Mouse (Mus musculus): ENCODE measurements around the gene Gm9803. TPM values are rescaled to one million over a fixed set of nuclear protein-coding genes. Genes with fewer than 3 reads are reported as not detected.

The Gm9803 gene
- polyA plus RNA-seq, 2 experiments, result 10.0 to 12.3 TPM

DNA sequence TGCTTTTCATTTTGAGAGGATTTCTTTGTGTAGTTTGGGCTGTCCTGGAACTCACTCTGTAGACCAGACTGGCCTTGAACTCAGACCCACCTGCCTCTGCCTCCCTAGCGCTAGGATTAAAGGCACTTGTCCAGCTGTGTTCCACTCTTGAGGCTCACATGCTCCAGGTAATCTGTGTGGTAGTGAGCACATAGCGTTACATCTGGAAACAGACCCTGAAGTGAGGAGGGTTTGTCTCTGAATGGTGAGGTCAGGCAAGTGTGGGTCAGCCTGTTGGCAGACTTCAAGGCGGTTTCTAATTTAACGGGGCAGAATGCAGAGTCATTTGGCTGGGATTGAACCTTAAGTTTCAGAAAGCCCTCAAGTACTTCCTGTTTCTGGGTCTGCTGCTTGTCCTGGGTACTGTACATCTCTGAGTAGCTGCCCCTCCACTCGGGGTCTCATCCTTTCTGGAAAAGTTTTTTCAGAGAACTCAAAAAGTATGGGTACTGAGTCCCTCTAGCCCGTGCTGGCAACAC lies 38.1 kb upstream of the Gm9803 start:
- 49% methylated on average over 6 of the region's 6 CpGs for WGBS (ENCODE audit: insufficient replicate concordance)
- no peaks in the 10 kb centered on the region for H3K27me3 ChIP-seq (ENCODE audit: control insufficient read depth, insufficient read depth, low read length)
- no peak overlapping the region for H3K27ac ChIP-seq
- no peak overlapping the region for H3K4me3 ChIP-seq (ENCODE audit: insufficient read depth in 1 of 2, low read depth in 2 of 2, low read length in 2 of 2)
- no peak overlapping the region for H3K9ac ChIP-seq (replicated peaks)
- DNase-seq (ENCODE audit: low read depth in 3 of 3, low spot score in 3 of 3) (no peak), ATAC-seq (ENCODE audit: insufficient read depth) (no peak)
- TF ChIP-seq CTCF (IDR thresholded peaks at IDR 0.05; ENCODE audit: low read depth) (no peak), EP300 (IDR thresholded peaks at IDR 0.05; ENCODE audit: low read depth) (no peak)
- H3K4me2 ChIP-seq (ENCODE audit: low read depth), result no peak overlapping the region
- H3K9me3 ChIP-seq (ENCODE audit: control insufficient read depth, low read length), result no peaks in the 10 kb centered on the region
- peaks cover 9 to 26% of the 10 kb centered on the region in 2 experiments for H3K4me1 ChIP-seq (replicated peaks; ENCODE audit: control insufficient read depth in 2 of 2, insufficient read depth in 2 of 2, low read length in 1 of 2)
- H3K36me3 ChIP-seq (replicated peaks; ENCODE audit: control insufficient read depth, insufficient read depth, low read depth), result no peaks in the 10 kb centered on the region

DNA sequence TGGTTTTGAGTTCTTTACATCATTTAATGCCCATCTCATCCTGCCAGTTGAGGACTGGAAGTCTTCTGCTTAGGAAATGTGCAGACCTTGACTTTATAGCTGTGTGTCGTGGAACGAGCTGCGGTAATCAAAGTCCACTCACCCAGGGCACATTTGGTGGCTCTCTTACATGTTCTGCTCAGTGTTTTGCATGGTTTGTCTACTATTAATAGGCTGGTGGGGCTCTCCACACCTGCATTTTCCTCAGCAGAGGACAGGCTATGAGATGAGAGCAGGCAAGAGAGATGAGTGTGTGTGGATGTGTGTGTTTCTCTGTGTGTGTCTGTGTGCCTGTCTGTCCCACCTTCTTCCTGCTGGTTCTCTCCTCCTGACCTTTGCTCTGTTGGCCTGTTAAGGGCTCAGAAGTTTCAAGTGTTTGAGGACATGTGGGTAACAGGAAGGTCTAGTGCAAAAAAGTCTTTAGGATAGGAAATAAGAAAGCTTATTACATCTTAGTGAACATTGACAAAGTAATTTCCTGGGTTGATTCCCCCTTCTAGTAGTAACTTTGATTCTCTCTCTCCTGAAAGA lies 36.4 kb upstream of the Gm9803 start:
- Histone ChIP-seq H3K4me3 (ENCODE audit: insufficient read depth in 1 of 2, low read depth in 2 of 2, low read length in 2 of 2) (no peak overlapping the region), H3K9ac (replicated peaks) (no peak overlapping the region), H3K4me1 (replicated peaks; ENCODE audit: control insufficient read depth in 2 of 2, insufficient read depth in 2 of 2, low read length in 1 of 2) (peaks cover 3 to 11% of the 10 kb centered on the region in 2 experiments), H3K4me2 (ENCODE audit: low read depth) (no peak overlapping the region), H3K9me3 (ENCODE audit: control insufficient read depth, low read length) (no peaks in the 10 kb centered on the region), H3K27me3 (ENCODE audit: control insufficient read depth, insufficient read depth, low read length) (no peaks in the 10 kb centered on the region), H3K36me3 (replicated peaks; ENCODE audit: control insufficient read depth, insufficient read depth, low read depth) (no peaks in the 10 kb centered on the region), H3K27ac (no peak overlapping the region)
- TF ChIP-seq EP300 (IDR thresholded peaks at IDR 0.05; ENCODE audit: low read depth), result no peak
- TF ChIP-seq CTCF (IDR thresholded peaks at IDR 0.05; ENCODE audit: low read depth), result no peak
- whole genome bisulfite sequencing (ENCODE audit: insufficient replicate concordance), result 70% methylated on average over 3 of the region's 3 CpGs
- DNase-seq (ENCODE audit: low read depth in 3 of 3, low spot score in 3 of 3) (no peak), ATAC-seq (ENCODE audit: insufficient read depth) (no peak)

DNA sequence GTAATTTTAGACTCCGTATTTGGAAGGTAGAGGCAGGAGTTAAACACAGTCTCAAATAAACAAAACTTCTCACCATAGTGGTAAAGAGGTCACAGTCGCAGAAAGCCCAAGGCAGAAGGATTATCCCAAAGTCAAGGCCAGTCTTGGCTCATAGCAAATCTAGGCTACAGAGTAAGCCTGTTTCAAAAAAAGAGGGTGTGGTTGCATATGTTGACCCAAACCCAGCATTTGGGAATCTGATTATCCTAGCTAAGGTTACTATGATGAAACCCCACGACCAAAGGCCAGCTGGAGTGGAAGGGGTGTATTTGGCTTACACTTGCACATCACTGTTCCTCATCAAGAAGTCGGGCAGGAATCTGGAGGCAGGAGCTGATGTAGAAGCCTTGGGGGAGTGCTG lies 35.6 kb upstream of the Gm9803 start:
- 56% methylated on average over 4 of the region's 4 CpGs for WGBS (ENCODE audit: insufficient replicate concordance)
- H3K4me1 ChIP-seq (replicated peaks; ENCODE audit: control insufficient read depth in 2 of 2, insufficient read depth in 2 of 2, low read length in 1 of 2), result peaks cover 3 to 9% of the 10 kb centered on the region in 2 experiments; a peak in 3 of 4 replicates
- no peak for ATAC-seq (ENCODE audit: insufficient read depth)

DNA sequence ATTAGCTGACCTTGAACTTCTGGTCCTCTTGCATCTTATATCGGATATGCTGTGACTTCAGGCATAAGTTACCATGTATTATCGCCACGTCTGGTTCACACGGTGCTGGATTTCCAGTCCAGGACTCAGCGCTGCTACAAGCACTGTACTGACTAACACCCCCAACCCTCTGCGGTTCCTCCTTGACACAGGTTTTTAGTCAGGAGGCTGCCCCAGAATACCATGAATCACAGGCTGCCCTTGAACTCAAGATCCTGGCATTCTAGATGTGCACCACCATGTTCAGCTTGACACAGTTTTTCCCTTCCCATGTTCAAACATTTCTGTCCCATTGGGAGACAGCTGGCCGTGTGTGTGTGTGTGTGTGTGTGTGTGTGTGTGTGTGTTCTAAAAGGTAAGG lies 34.7 kb upstream of the Gm9803 start:
- Histone ChIP-seq H3K9me3 (ENCODE audit: control insufficient read depth, low read length) (no peaks in the 10 kb centered on the region), H3K4me1 (replicated peaks; ENCODE audit: control insufficient read depth in 2 of 2, insufficient read depth in 2 of 2, low read length in 1 of 2) (peaks cover 3 to 9% of the 10 kb centered on the region in 2 experiments; a peak in 3 of 4 replicates), H3K36me3 (replicated peaks; ENCODE audit: control insufficient read depth, insufficient read depth, low read depth) (no peaks in the 10 kb centered on the region), H3K4me3 (ENCODE audit: insufficient read depth in 1 of 2, low read depth in 2 of 2, low read length in 2 of 2) (no peak overlapping the region), H3K27me3 (ENCODE audit: control insufficient read depth, insufficient read depth, low read length) (no peaks in the 10 kb centered on the region), H3K27ac (no peak overlapping the region), H3K4me2 (ENCODE audit: low read depth) (no peak overlapping the region), H3K9ac (replicated peaks) (no peak overlapping the region)
- TF ChIP-seq EP300 (IDR thresholded peaks at IDR 0.05; ENCODE audit: low read depth) (no peak), CTCF (IDR thresholded peaks at IDR 0.05; ENCODE audit: low read depth) (no peak)
- 77% methylated on average over 7 of the region's 7 CpGs for WGBS (ENCODE audit: insufficient replicate concordance)
- DNase-seq (ENCODE audit: low read depth in 3 of 3, low spot score in 3 of 3) (no peak), ATAC-seq (ENCODE audit: insufficient read depth) (no peak)

More for the DNA sequence above, 35.6 kb upstream of the Gm9803 start:
- Histone ChIP-seq H3K4me3 (ENCODE audit: insufficient read depth in 1 of 2, low read depth in 2 of 2, low read length in 2 of 2) (no peak overlapping the region), H3K36me3 (replicated peaks; ENCODE audit: control insufficient read depth, insufficient read depth, low read depth) (no peaks in the 10 kb centered on the region), H3K27ac (no peak overlapping the region), H3K9me3 (ENCODE audit: control insufficient read depth, low read length) (no peaks in the 10 kb centered on the region), H3K27me3 (ENCODE audit: control insufficient read depth, insufficient read depth, low read length) (no peaks in the 10 kb centered on the region), H3K4me2 (ENCODE audit: low read depth) (no peak overlapping the region), H3K9ac (replicated peaks) (no peak overlapping the region)
- DNase-seq (ENCODE audit: low read depth in 3 of 3, low spot score in 3 of 3), result no peak
- no peak for TF ChIP-seq CTCF (IDR thresholded peaks at IDR 0.05; ENCODE audit: low read depth)

DNA sequence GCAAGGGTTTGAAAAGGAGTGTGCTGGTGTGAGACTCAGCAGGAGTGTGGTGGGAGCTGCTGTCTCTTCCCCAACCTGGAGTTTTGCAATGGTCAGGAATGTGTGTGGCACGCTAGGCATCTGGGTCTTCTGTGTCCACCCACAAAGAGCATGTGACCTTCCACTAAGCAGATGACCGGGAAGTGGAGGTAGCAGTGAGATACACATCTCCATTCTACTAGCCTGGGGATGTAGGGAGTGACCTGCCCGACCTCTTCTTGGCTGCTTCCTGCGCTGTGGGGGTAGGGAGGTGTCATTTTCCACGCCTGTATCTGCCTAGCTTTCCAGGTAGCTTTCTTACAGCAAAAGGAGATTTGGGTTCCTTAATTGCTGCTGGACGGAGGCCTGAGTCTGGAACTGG lies 34.3 kb upstream of the Gm9803 start:
- no peak for TF ChIP-seq EP300 (IDR thresholded peaks at IDR 0.05; ENCODE audit: low read depth)
- ATAC-seq (ENCODE audit: insufficient read depth) (peak; percentile 47; the same call in 1 of the 2 replicates), DNase-seq (ENCODE audit: low read depth in 3 of 3, low spot score in 3 of 3) (no peak)
- no peaks in the 10 kb centered on the region for H3K27me3 ChIP-seq (ENCODE audit: control insufficient read depth, insufficient read depth, low read length)
- WGBS (ENCODE audit: insufficient replicate concordance), result 34% methylated on average over 6 of the region's 6 CpGs
- H3K4me3 ChIP-seq (ENCODE audit: insufficient read depth in 1 of 2, low read depth in 2 of 2, low read length in 2 of 2), result no peak overlapping the region
- H3K36me3 ChIP-seq (replicated peaks; ENCODE audit: control insufficient read depth, insufficient read depth, low read depth), result no peaks in the 10 kb centered on the region; the same call in 1 of the 2 replicates
- no peak overlapping the region for H3K9ac ChIP-seq (replicated peaks)
- no peak overlapping the region for H3K4me2 ChIP-seq (ENCODE audit: low read depth)
- peaks cover 3 to 9% of the 10 kb centered on the region in 2 experiments; a peak in 3 of 4 replicates for H3K4me1 ChIP-seq (replicated peaks; ENCODE audit: control insufficient read depth in 2 of 2, insufficient read depth in 2 of 2, low read length in 1 of 2)
- H3K9me3 ChIP-seq (ENCODE audit: control insufficient read depth, low read length), result no peaks in the 10 kb centered on the region
- H3K27ac ChIP-seq, result no peak overlapping the region
